ENCODE assay signal across 8 mouse cellular contexts in genomic region chr15:102942739-102943467, GRCm38 (mm10). TPM values are rescaled to one million over a fixed set of nuclear protein-coding genes. Genes with fewer than 3 reads are reported as not detected.
DNase-seq lines count a peak whose midpoint lies in the region; ATAC-seq lines count a peak whose summit lies in the region.

No protein-coding gene starts in this region.

- H3K36me3 ChIP-seq in kidney, embryonic 15.5 days = no peaks in the 10 kb centered on the region
- H3K36me3 ChIP-seq in midbrain, embryonic 13.5 days = no peaks in the 10 kb centered on the region

- under 1% methylated on average over 53 of the region's 53 CpGs for WGBS in kidney, embryonic 15.5 days
- WGBS in midbrain, embryonic 13.5 days = under 1% methylated on average over 53 of the region's 53 CpGs

- peak overlapping the region; percentile 60 for H3K4me2 ChIP-seq in kidney, embryonic 15.5 days
- H3K4me2 ChIP-seq in midbrain, embryonic 13.5 days (replicated peaks) = peak overlapping the region; percentile 31

- peaks cover 18% of the 10 kb centered on the region for H3K4me1 ChIP-seq in kidney, embryonic 15.5 days
- H3K4me1 ChIP-seq in midbrain, embryonic 13.5 days (replicated peaks) = peaks cover 10% of the 10 kb centered on the region; the same call in 1 of the 2 replicates

- H3K27me3 ChIP-seq in kidney, embryonic 15.5 days = peaks cover 100% of the 10 kb centered on the region
- H3K27me3 ChIP-seq in midbrain, embryonic 13.5 days = peaks cover 100% of the 10 kb centered on the region

- 0 out of 2 replicates have a peak overlapping the region, but pooled peaks have one; percentile 21 for H3K9ac ChIP-seq in kidney, embryonic 15.5 days
- H3K9ac ChIP-seq in midbrain, embryonic 13.5 days (replicated peaks) = no peak overlapping the region

- no peak for DNase-seq in kidney, postnatal 14 days
- peak; percentile 24 for DNase-seq in Muller cell, postnatal 12 days (ENCODE audit: inconsistent ontology term)
- peak; percentile 66 for DNase-seq in gastrocnemius, postnatal 10 days
- DNase-seq in cerebellum, adult 9-10 months = no peak
- no peak for DNase-seq in adrenal gland, postnatal 36 days
- no peak for DNase-seq in layer of hippocampus, adult 9-10 months (ENCODE audit: low spot score)

- no peak overlapping the region for H3K27ac ChIP-seq in kidney, embryonic 15.5 days
- H3K27ac ChIP-seq in midbrain, embryonic 13.5 days = no peak overlapping the region

- peak; percentile 61 for ATAC-seq in kidney, embryonic 15.5 days (replicated peaks; ENCODE audit: low FRiP score)
- no peak for ATAC-seq in midbrain, embryonic 13.5 days

- H3K4me3 ChIP-seq in kidney, embryonic 15.5 days (replicated peaks) = peak overlapping the region; percentile 41
- 0 out of 2 replicates have a peak overlapping the region, but pooled peaks have one; percentile 11 for H3K4me3 ChIP-seq in midbrain, embryonic 13.5 days (replicated peaks)

- H3K9me3 ChIP-seq in kidney, embryonic 15.5 days (replicated peaks) = no peaks in the 10 kb centered on the region
- no peaks in the 10 kb centered on the region for H3K9me3 ChIP-seq in midbrain, embryonic 13.5 days

RNA-seq across cellular contexts. Expression of gene Hoxc12, which starts 6.3 kb away (rescaled TPM):
- polyA plus RNA-seq in kidney, embryonic 15.5 days (2015; fragmentation: Nextera tagmentation; extraction: Ambion mirVana) = not detected in 2 replicates
- not detected for total RNA-seq in gastrocnemius, postnatal 10 days (2021)
- polyA plus RNA-seq in midbrain, embryonic 13.5 days (2015; fragmentation: Nextera tagmentation; extraction: Ambion mirVana) = not detected in 2 replicates
- total RNA-seq in adrenal gland, postnatal 36 days (2021) = not detected

RNA-seq across cellular contexts. Expression of gene Hoxc11, which starts 11.3 kb away (rescaled TPM):
- polyA plus RNA-seq in kidney, embryonic 15.5 days (2015; fragmentation: Nextera tagmentation; extraction: Ambion mirVana) = 1.7 and 2.9 TPM in 2 replicates
- total RNA-seq in gastrocnemius, postnatal 10 days (2021) = 1 to 10 TPM; 8.4 to 9.6 TPM
- not detected in 2 replicates for polyA plus RNA-seq in midbrain, embryonic 13.5 days (2015; fragmentation: Nextera tagmentation; extraction: Ambion mirVana)
- total RNA-seq in adrenal gland, postnatal 36 days (2021) = not detected

RNA-seq across cellular contexts. Expression of gene Hoxc13, which starts 22.0 kb away (rescaled TPM):
- not detected in 2 replicates for polyA plus RNA-seq in kidney, embryonic 15.5 days (2015; fragmentation: Nextera tagmentation; extraction: Ambion mirVana)
- total RNA-seq in gastrocnemius, postnatal 10 days (2021) = not detected
- polyA plus RNA-seq in midbrain, embryonic 13.5 days (2015; fragmentation: Nextera tagmentation; extraction: Ambion mirVana) = not detected in 2 replicates
- not detected for total RNA-seq in adrenal gland, postnatal 36 days (2021)

RNA-seq across cellular contexts. Expression of gene Hoxc10, which starts 23.7 kb away (rescaled TPM):
- polyA plus RNA-seq in kidney, embryonic 15.5 days (2015; fragmentation: Nextera tagmentation; extraction: Ambion mirVana) = 52.4 and 53.5 TPM in 2 replicates
- 10 to 100 TPM; 50.7 to 51.2 TPM for total RNA-seq in gastrocnemius, postnatal 10 days (2021)
- not detected in 2 replicates for polyA plus RNA-seq in midbrain, embryonic 13.5 days (2015; fragmentation: Nextera tagmentation; extraction: Ambion mirVana)
- total RNA-seq in adrenal gland, postnatal 36 days (2021) = under 1 TPM; 0.17 to 0.20 TPM

RNA-seq across cellular contexts. Expression of gene Hoxc5, which starts 24.3 kb away (rescaled TPM):
- 3.6 and 4.8 TPM in 2 replicates for polyA plus RNA-seq in kidney, embryonic 15.5 days (2015; fragmentation: Nextera tagmentation; extraction: Ambion mirVana)
- total RNA-seq in gastrocnemius, postnatal 10 days (2021) = 1 to 10 TPM; 2.1 to 3.6 TPM
- 0.09 TPM in 1 of 2 replicates, not detected in the other for polyA plus RNA-seq in midbrain, embryonic 13.5 days (2015; fragmentation: Nextera tagmentation; extraction: Ambion mirVana)
- 1 to 10 TPM; 5.7 to 6.2 TPM for total RNA-seq in adrenal gland, postnatal 36 days (2021)

Comparison
In these comparisons a context has a peak if more than half of its experiments do, and no peak if none do; other contexts are left out.
1. DNase-seq: peak in Muller cell, postnatal 12 days (single experiment) and gastrocnemius, postnatal 10 days (single experiment); none in kidney, postnatal 14 days (single experiment), cerebellum, adult 9-10 months (single experiment), adrenal gland, postnatal 36 days (0 of 2) and layer of hippocampus, adult 9-10 months (single experiment).
2. RNA of gene Hoxc11, which starts 11.3 kb away (total RNA-seq): 8.4 to 9.6 TPM in gastrocnemius, postnatal 10 days; not detected in adrenal gland, postnatal 36 days; every median in the first group is over 4 times any median in the second.